Mouse (Mus musculus): ENCODE results near the gene Faf2. TPM values are rescaled to one million over a fixed set of nuclear protein-coding genes. Genes with fewer than 3 reads are reported as not detected.
A peak's percentile ranks its signal among the peaks of the same experiment; 100 is the strongest.

Gene Faf2
- polyA plus RNA-seq, 1 experiment from 2014 or later, result 86.6 TPM

- peak overlapping the region; percentile 57 for H3K4me2 ChIP-seq (replicated peaks)
- H3K9me3 ChIP-seq, result no peaks in the 10 kb centered on the region
- ATAC-seq (ENCODE audit: insufficient number of reproducible peaks, insufficient read depth, low FRiP score, low TSS enrichment), result peak; percentile 74
- WGBS, result 18% methylated on average over 26 of the region's 26 CpGs
- no peaks in the 10 kb centered on the region for H3K27me3 ChIP-seq
- no peaks in the 10 kb centered on the region for H3K36me3 ChIP-seq
- peak overlapping the region; percentile 46; the same call in 1 of the 2 replicates for H3K9ac ChIP-seq
- peak overlapping the region; percentile 76 for H3K4me3 ChIP-seq
- peaks cover 19% of the 10 kb centered on the region for H3K4me1 ChIP-seq
- H3K27ac ChIP-seq, result peak overlapping the region; percentile 88
These were observed 72.9 kb downstream of the Faf2 start for GRCm38 (mm10) chr13:54694348-54695060.

- no peak for ATAC-seq (ENCODE audit: insufficient number of reproducible peaks, insufficient read depth, low FRiP score, low TSS enrichment)
- Histone ChIP-seq H3K9me3 (no peaks in the 10 kb centered on the region), H3K27ac (no peak overlapping the region), H3K27me3 (no peaks in the 10 kb centered on the region), H3K4me1 (peaks cover 19% of the 10 kb centered on the region), H3K36me3 (no peaks in the 10 kb centered on the region), H3K4me2 (replicated peaks) (no peak overlapping the region), H3K9ac (no peak overlapping the region), H3K4me3 (no peak overlapping the region)
- 90% methylated on average over 11 of the region's 11 CpGs for WGBS
These were observed 74.1 kb downstream of the Faf2 start for GRCm38 (mm10) chr13:54695479-54696230.

- 60% methylated on average over 5 of the region's 5 CpGs for WGBS
- Histone ChIP-seq H3K4me2 (replicated peaks) (no peak within 1 kb of the TSS), H3K9ac (no peak within 1 kb of the TSS)
These were observed 79.7 kb downstream of the Faf2 start, which contains the start of gene Cdhr2 for GRCm38 (mm10) chr13:54701243-54701642. Gene Cdhr2, plus strand, starts transcription at chr13:54701461.

GRCm38 (mm10) chr13:54702507-54702906 is 80.9 kb downstream of the Faf2 start:
- no peak overlapping the region for H3K4me2 ChIP-seq (replicated peaks)
- H3K9ac ChIP-seq, result no peak overlapping the region
- H3K36me3 ChIP-seq, result no peaks in the 10 kb centered on the region
- H3K27ac ChIP-seq, result no peak overlapping the region
- H3K27me3 ChIP-seq, result no peaks in the 10 kb centered on the region
- H3K4me3 ChIP-seq, result no peak overlapping the region
- ATAC-seq (ENCODE audit: insufficient number of reproducible peaks, insufficient read depth, low FRiP score, low TSS enrichment), result no peak
- H3K4me1 ChIP-seq, result no peaks in the 10 kb centered on the region
- H3K9me3 ChIP-seq, result no peaks in the 10 kb centered on the region
- WGBS, result 65% methylated on average over 7 of the region's 7 CpGs

More at GRCm38 (mm10) chr13:54701243-54701642, 79.7 kb downstream of the Faf2 start, which contains the start of gene Cdhr2:
- Histone ChIP-seq H3K4me3 (no peak within 1 kb of the TSS), H3K36me3 (no peaks in the 10 kb centered on the region), H3K27ac (no peak within 1 kb of the TSS), H3K9me3 (no peaks in the 10 kb centered on the region), H3K4me1 (no peaks in the 10 kb centered on the region), H3K27me3 (no peaks in the 10 kb centered on the region)
- no peak for ATAC-seq (ENCODE audit: insufficient number of reproducible peaks, insufficient read depth, low FRiP score, low TSS enrichment)

GRCm38 (mm10) chr13:54704890-54705289 is 83.3 kb downstream of the Faf2 start:
- Histone ChIP-seq H3K4me1 (no peaks in the 10 kb centered on the region), H3K27ac (no peak overlapping the region), H3K27me3 (0 out of 2 replicates have a peak, but pooled peaks cover 3% of the 10 kb centered on the region), H3K4me3 (no peak overlapping the region), H3K4me2 (replicated peaks) (no peak overlapping the region), H3K9me3 (no peaks in the 10 kb centered on the region), H3K9ac (no peak overlapping the region), H3K36me3 (no peaks in the 10 kb centered on the region)
- 49% methylated on average over 6 of the region's 6 CpGs for WGBS
- ATAC-seq (ENCODE audit: insufficient number of reproducible peaks, insufficient read depth, low FRiP score, low TSS enrichment), result no peak

- Histone ChIP-seq H3K9me3 (no peaks in the 10 kb centered on the region), H3K27ac (no peak overlapping the region), H3K4me2 (replicated peaks) (no peak overlapping the region), H3K9ac (no peak overlapping the region), H3K4me3 (no peak overlapping the region), H3K4me1 (no peaks in the 10 kb centered on the region), H3K27me3 (0 out of 2 replicates have a peak, but pooled peaks cover 3% of the 10 kb centered on the region), H3K36me3 (no peaks in the 10 kb centered on the region)
- WGBS, result 72% methylated on average over 3 of the region's 3 CpGs
- ATAC-seq (ENCODE audit: insufficient number of reproducible peaks, insufficient read depth, low FRiP score, low TSS enrichment), result no peak
These were observed 89.3 kb downstream of the Faf2 start for GRCm38 (mm10) chr13:54710866-54711265.

Small RNA genes lying within 50 kb of the gene (microRNA-seq; reads per million reads assigned to microRNA genes)
- not detected for gene Gm24195

Other genes with a start within 250 kb of the Faf2 start
- 142 and 149 TPM in 2 replicates for gene Thoc3, start 152.9 kb upstream of the Faf2 start, polyA plus RNA-seq (2016; fragmentation: Nextera tagmentation; extraction: Ambion mirVana)
- gene Simc1, start 118.0 kb upstream of the Faf2 start, polyA plus RNA-seq (2016; fragmentation: Nextera tagmentation; extraction: Ambion mirVana), result 20.2 and 21.1 TPM in 2 replicates
- 168 and 169 TPM in 2 replicates for gene 4833439L19Rik, start 56.3 kb upstream of the Faf2 start, polyA plus RNA-seq (2016; fragmentation: Nextera tagmentation; extraction: Ambion mirVana)
- gene Arl10, start 46.8 kb upstream of the Faf2 start, polyA plus RNA-seq (2016; fragmentation: Nextera tagmentation; extraction: Ambion mirVana), result 35.9 and 36.8 TPM in 2 replicates
- 84.7 and 85.7 TPM in 2 replicates for gene Nop16, start 31.7 kb upstream of the Faf2 start, polyA plus RNA-seq (2016; fragmentation: Nextera tagmentation; extraction: Ambion mirVana)
- gene Higd2a, start 31.6 kb upstream of the Faf2 start, polyA plus RNA-seq (2016; fragmentation: Nextera tagmentation; extraction: Ambion mirVana), result 170 and 175 TPM in 2 replicates
- 27.5 and 28.0 TPM in 2 replicates for gene Cltb, start 10.4 kb upstream of the Faf2 start, polyA plus RNA-seq (2016; fragmentation: Nextera tagmentation; extraction: Ambion mirVana)
- gene Rnf44, start 72.1 kb downstream of the Faf2 start, polyA plus RNA-seq (2016; fragmentation: Nextera tagmentation; extraction: Ambion mirVana), result 58.0 and 65.3 TPM in 2 replicates
- gene Cdhr2, start 79.7 kb downstream of the Faf2 start, polyA plus RNA-seq (2016; fragmentation: Nextera tagmentation; extraction: Ambion mirVana), result 0.05 and 0.06 TPM in 2 replicates
- gene Gprin1, start 128.1 kb downstream of the Faf2 start, polyA plus RNA-seq (2016; fragmentation: Nextera tagmentation; extraction: Ambion mirVana), result 2.1 and 4.2 TPM in 2 replicates
- gene Sncb, start 144.8 kb downstream of the Faf2 start, polyA plus RNA-seq (2016; fragmentation: Nextera tagmentation; extraction: Ambion mirVana), result 0.27 and 0.37 TPM in 2 replicates
- not detected in 2 replicates for gene Eif4e1b, start 162.2 kb downstream of the Faf2 start, polyA plus RNA-seq (2016; fragmentation: Nextera tagmentation; extraction: Ambion mirVana)
- 9.9 and 13.2 TPM in 2 replicates for gene Tspan17, start 167.6 kb downstream of the Faf2 start, polyA plus RNA-seq (2016; fragmentation: Nextera tagmentation; extraction: Ambion mirVana)